Mouse (Mus musculus) stomach, embryonic 15.5 days (tissue): ENCODE data around the gene Nfkbiz. TPM values are rescaled to one million over a fixed set of nuclear protein-coding genes. Genes with fewer than 3 reads are reported as not detected.
A peak's percentile ranks its signal among the peaks of the same experiment; 100 is the strongest.
"Not testable (repeated sequence)": the region's sequence is repeated elsewhere in the genome, so short reads cannot be mapped to it uniquely, and the experiment has no call there.

ENCODE experiments used
- ATAC-seq: fragments of 200-750 bp; cut with Nextera tagmentation; 2 replicates; pipeline ENCODE4 v1.8.0; 2017; ENCODE audit warnings: low read depth, moderate number of reproducible peaks, moderate TSS enrichment; ENCODE audit not compliant: insufficient read depth, low FRiP score
- H3K27ac ChIP-seq: fragments of 300-500 bp; sonication (generic); 2 replicates; pipeline ENCODE4 v1.5.1; 2015; ENCODE audit warnings: mild to moderate bottlenecking, inconsistent platforms
- H3K27me3 ChIP-seq: fragments of 300-500 bp; sonication (generic); replicated peaks from 2 replicates; pipeline ENCODE4 v1.6.1; 2015; ENCODE audit warnings: inconsistent platforms
- H3K36me3 ChIP-seq: fragments of 300-500 bp; sonication (generic); 2 replicates; pipeline ENCODE4 v1.6.1; 2015; ENCODE audit warnings: inconsistent platforms
- H3K4me1 ChIP-seq: fragments of 300-500 bp; sonication (generic); 2 replicates; pipeline ENCODE4 v1.6.1; 2015; ENCODE audit warnings: inconsistent platforms
- H3K4me2 ChIP-seq: fragments of 300-500 bp; sonication (generic); 2 replicates; pipeline ENCODE4 v1.6.1; 2015; ENCODE audit warnings: mild to moderate bottlenecking, inconsistent platforms
- H3K4me3 ChIP-seq: fragments of 300-500 bp; sonication (generic); replicated peaks from 2 replicates; pipeline ENCODE4 v1.5.1; 2015; ENCODE audit warnings: inconsistent platforms
- H3K9ac ChIP-seq: fragments of 300-500 bp; sonication (generic); 2 replicates; pipeline ENCODE4 v1.6.1; 2015; ENCODE audit warnings: inconsistent platforms
- H3K9me3 ChIP-seq: fragments of 300-500 bp; sonication (generic); 2 replicates; pipeline ENCODE4 v1.6.1; 2016; ENCODE audit warnings: inconsistent platforms
- WGBS: fragments of 180-500 bp; shearing (Covaris S2); methylation state at CpG from one replicate; pipeline ENCODE4 v1.1.7; 2015; 5-methylcytosine and 5-hydroxymethylcytosine counted together
- polyA plus RNA-seq: library from polyadenylated mRNA; unstranded; fragments of >200 nt; fragmentation: Nextera tagmentation; extraction: Ambion mirVana; gene quantifications from 2 replicates; pipeline ENCODE4 v1.2.1, GENCODE M21; 2015

Gene Nfkbiz
- polyA plus RNA-seq: 8.1 and 9.4 TPM in 2 replicates

DNA sequence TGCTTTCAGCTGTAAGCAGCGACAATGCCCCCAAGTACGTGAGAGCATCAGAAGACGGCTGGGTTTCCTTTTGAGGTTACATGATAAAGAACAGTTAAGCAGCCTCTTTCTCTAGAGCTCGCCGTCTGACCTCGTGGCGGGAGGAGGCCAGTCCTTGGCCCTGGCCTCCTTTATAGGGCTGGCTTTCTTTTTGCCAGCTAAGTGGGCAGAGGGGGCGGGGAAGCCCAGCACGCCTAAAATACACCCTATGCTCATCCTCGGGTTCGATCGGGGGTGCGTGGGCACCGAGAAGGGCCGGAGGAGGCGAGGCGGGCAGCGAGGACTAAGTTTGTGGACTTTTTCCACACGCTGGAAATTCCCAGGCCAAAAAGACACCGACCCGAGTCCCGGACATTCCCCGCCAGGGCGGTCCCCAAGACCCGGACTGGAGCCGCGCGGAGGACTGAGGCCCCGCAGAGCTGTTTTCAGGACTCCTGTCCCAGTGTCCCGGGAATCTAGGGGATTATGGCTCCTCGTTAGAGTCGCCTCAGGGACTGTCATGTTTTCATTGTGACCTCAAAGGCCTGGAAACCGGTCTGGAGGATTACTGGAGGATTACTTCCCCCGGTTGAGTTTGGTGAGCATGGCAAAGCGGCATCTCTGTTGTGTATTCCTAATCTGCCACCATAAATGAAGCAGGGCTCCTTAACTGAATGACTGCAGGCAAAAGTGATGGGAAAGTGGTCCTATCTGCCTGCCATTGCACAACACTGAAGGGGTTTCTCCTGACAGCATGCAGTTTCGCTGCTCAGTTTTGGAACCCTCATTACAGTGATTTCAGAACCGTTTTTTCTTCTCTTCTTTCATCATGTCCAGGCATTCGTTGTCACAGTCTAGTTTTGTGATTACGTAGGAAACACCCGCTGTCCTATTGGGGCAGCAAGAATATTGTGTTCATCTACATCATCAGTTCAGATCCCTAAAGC is at the start of gene Nfkbiz:
Nfkbiz (minus strand) TSS at position 390 of the 965 bp plus-strand sequence.
- H3K27ac ChIP-seq: peak within 1 kb of the TSS; percentile 86
- peak within 1 kb of the TSS; percentile 56; the same call in 1 of the 2 replicates for H3K9ac ChIP-seq
- no peaks in the 10 kb centered on the region for H3K27me3 ChIP-seq
- peak; percentile 90 for ATAC-seq
- peak within 1 kb of the TSS; percentile 66 for H3K4me2 ChIP-seq
- no peaks in the 10 kb centered on the region for H3K4me1 ChIP-seq
- H3K36me3 ChIP-seq: no peaks in the 10 kb centered on the region
- H3K9me3 ChIP-seq: no peaks in the 10 kb centered on the region
- WGBS: under 1% methylated on average over 40 of the region's 40 CpGs
- H3K4me3 ChIP-seq: peak within 1 kb of the TSS; percentile 55

GRCm38 (mm10) chr16:55887814-55888583 is 49.3 kb upstream of the Nfkbiz start:
- no peak overlapping the region for H3K27ac ChIP-seq

GRCm38 (mm10) chr16:55884246-55884645 is 45.5 kb upstream of the Nfkbiz start:
- Histone ChIP-seq H3K27ac (no peak overlapping the region), H3K4me2 (no peak overlapping the region), H3K9me3 (no peaks in the 10 kb centered on the region), H3K4me3 (no peak overlapping the region), H3K4me1 (no peaks in the 10 kb centered on the region), H3K36me3 (no peaks in the 10 kb centered on the region), H3K9ac (no peak overlapping the region), H3K27me3 (no peaks in the 10 kb centered on the region)
- WGBS: 86% methylated on average over 11 of the region's 11 CpGs
- no peak for ATAC-seq

More at GRCm38 (mm10) chr16:55887814-55888583, 49.3 kb upstream of the Nfkbiz start:
- Histone ChIP-seq H3K4me3 (no peak overlapping the region), H3K4me1 (no peaks in the 10 kb centered on the region), H3K9me3 (no peaks in the 10 kb centered on the region), H3K27me3 (no peaks in the 10 kb centered on the region), H3K9ac (no peak overlapping the region), H3K4me2 (no peak overlapping the region), H3K36me3 (no peaks in the 10 kb centered on the region)
- WGBS: 57% methylated on average over 7 of the region's 7 CpGs
- no peak for ATAC-seq

DNA sequence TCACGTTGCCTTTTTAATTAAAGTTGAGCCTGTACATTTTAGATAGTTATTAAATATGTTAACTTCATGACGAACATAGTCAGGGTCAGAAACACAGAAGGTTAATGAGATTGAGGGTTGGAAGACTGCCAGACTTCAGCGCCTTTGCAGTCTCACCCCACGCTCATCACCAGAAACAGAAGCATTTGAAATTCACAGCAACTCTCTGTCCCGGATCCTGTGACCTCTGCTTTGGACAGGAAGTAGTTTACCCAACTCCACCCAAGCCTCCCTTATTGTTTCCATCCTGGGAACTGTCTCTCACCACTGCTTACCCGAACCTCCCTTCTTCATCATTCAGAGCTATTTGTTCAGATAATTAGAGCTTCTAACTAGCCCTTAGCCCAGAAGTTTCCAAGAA is 37.3 kb upstream of the Nfkbiz start:
- WGBS: 64% methylated on average over 6 of the region's 6 CpGs
- Histone ChIP-seq H3K4me1 (no peaks in the 10 kb centered on the region), H3K9ac (no peak overlapping the region), H3K9me3 (no peaks in the 10 kb centered on the region), H3K27ac (no peak overlapping the region), H3K4me3 (no peak overlapping the region), H3K36me3 (no peaks in the 10 kb centered on the region), H3K27me3 (no peaks in the 10 kb centered on the region), H3K4me2 (no peak overlapping the region)
- no peak for ATAC-seq

DNA sequence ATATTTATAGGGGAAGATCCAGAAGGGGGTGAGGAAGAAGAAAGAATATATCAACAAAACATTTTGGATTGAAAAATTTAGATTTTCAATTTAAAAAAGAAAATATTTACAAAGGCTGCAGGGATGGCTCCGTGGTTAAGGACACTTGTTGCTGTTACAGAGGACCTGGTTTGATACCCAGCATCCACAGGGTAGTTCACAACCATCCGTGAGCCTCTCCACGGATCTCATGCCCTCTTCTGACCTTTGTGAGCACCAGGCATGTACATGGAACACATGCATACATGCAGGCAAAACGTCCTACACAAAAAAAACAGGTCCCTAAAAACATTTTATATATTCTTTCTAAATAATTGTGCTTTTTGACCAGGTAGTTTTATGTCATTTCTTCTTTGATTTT is 25.1 kb upstream of the Nfkbiz start:
- H3K27me3 ChIP-seq: no peaks in the 10 kb centered on the region
- no peaks in the 10 kb centered on the region for H3K36me3 ChIP-seq
- no peak overlapping the region for H3K27ac ChIP-seq
- no peaks in the 10 kb centered on the region for H3K4me1 ChIP-seq
- no peak for ATAC-seq
- 65% methylated on average over 4 of the region's 4 CpGs for WGBS
- no peaks in the 10 kb centered on the region for H3K9me3 ChIP-seq
- no peak overlapping the region for H3K9ac ChIP-seq
- H3K4me3 ChIP-seq: no peak overlapping the region
- H3K4me2 ChIP-seq: no peak overlapping the region

- Histone ChIP-seq H3K4me2 (no peak overlapping the region), H3K9ac (no peak overlapping the region), H3K27ac (no peak overlapping the region), H3K36me3 (no peaks in the 10 kb centered on the region), H3K4me1 (no peaks in the 10 kb centered on the region), H3K27me3 (no peaks in the 10 kb centered on the region), H3K9me3 (no peaks in the 10 kb centered on the region), H3K4me3 (no peak overlapping the region)
- no peak for ATAC-seq
- WGBS: 24% methylated on average over 7 of the region's 7 CpGs
Observed at GRCm38 (mm10) chr16:55863149-55863815, 24.6 kb upstream of the Nfkbiz start.

- H3K4me1 ChIP-seq: no peaks in the 10 kb centered on the region
- H3K9me3 ChIP-seq: no peaks in the 10 kb centered on the region
- H3K27me3 ChIP-seq: no peaks in the 10 kb centered on the region
- 75% methylated on average over 3 of the region's 3 CpGs for WGBS
- no peak for ATAC-seq
- H3K36me3 ChIP-seq: no peaks in the 10 kb centered on the region
- H3K27ac ChIP-seq: no peak overlapping the region
- H3K4me2 ChIP-seq: no peak overlapping the region
- no peak overlapping the region for H3K4me3 ChIP-seq
- no peak overlapping the region for H3K9ac ChIP-seq
Observed at GRCm38 (mm10) chr16:55861104-55861503, 22.4 kb upstream of the Nfkbiz start.

DNA sequence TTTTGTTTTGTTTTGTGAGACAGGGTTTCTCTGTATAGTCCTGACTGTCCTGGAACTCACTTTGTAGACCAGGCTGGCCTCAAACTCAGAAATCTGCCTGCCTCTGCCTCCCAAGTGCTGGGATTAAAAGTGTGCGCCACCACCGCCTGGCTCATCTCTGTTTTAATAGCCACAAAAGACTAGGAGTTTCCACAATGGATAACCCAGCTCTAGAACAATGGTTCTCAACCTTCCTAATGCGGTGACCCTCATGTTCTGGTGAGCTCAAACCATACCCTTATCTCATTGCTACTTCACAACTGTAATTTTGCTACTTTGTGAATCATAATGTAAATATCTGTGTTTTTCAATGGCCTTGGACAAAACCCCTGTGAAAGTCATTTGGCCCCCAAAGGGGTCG is 20.7 kb upstream of the Nfkbiz start:
- not testable (repeated sequence) for H3K4me1 ChIP-seq, ATAC-seq, H3K9ac ChIP-seq, H3K27me3 ChIP-seq, H3K9me3 ChIP-seq, H3K4me3 ChIP-seq, H3K4me2 ChIP-seq, H3K27ac ChIP-seq, H3K36me3 ChIP-seq
- WGBS: 87% methylated on average over 4 of the region's 4 CpGs

GRCm38 (mm10) chr16:55858465-55858864 is 19.8 kb upstream of the Nfkbiz start:
- WGBS: 63% methylated on average over 6 of the region's 6 CpGs
- Histone ChIP-seq H3K9me3 (no peaks in the 10 kb centered on the region), H3K36me3 (no peaks in the 10 kb centered on the region), H3K4me2 (no peak overlapping the region), H3K4me1 (no peaks in the 10 kb centered on the region), H3K4me3 (no peak overlapping the region), H3K9ac (no peak overlapping the region), H3K27me3 (no peaks in the 10 kb centered on the region), H3K27ac (no peak overlapping the region)
- no peak for ATAC-seq

GRCm38 (mm10) chr16:55852943-55853727 is 14.4 kb upstream of the Nfkbiz start:
- WGBS: 48% methylated on average over 19 of the region's 19 CpGs
- ATAC-seq: no peak; the same call in 1 of the 2 replicates
- Histone ChIP-seq H3K4me3 (no peak overlapping the region), H3K27me3 (no peaks in the 10 kb centered on the region), H3K9ac (no peak overlapping the region), H3K36me3 (no peaks in the 10 kb centered on the region), H3K9me3 (no peaks in the 10 kb centered on the region), H3K4me1 (no peaks in the 10 kb centered on the region), H3K27ac (no peak overlapping the region), H3K4me2 (no peak overlapping the region)

GRCm38 (mm10) chr16:55852515-55852914 is 13.8 kb upstream of the Nfkbiz start:
- Histone ChIP-seq H3K9me3 (no peaks in the 10 kb centered on the region), H3K4me1 (no peaks in the 10 kb centered on the region), H3K4me2 (no peak overlapping the region), H3K27ac (no peak overlapping the region), H3K4me3 (no peak overlapping the region), H3K27me3 (no peaks in the 10 kb centered on the region), H3K9ac (no peak overlapping the region), H3K36me3 (no peaks in the 10 kb centered on the region)
- 44% methylated on average over 4 of the region's 4 CpGs for WGBS
- no peak for ATAC-seq
